Mouse (Mus musculus): Measurements from ENCODE around the gene Krtap19-3.

Gene Krtap19-3

DNA sequence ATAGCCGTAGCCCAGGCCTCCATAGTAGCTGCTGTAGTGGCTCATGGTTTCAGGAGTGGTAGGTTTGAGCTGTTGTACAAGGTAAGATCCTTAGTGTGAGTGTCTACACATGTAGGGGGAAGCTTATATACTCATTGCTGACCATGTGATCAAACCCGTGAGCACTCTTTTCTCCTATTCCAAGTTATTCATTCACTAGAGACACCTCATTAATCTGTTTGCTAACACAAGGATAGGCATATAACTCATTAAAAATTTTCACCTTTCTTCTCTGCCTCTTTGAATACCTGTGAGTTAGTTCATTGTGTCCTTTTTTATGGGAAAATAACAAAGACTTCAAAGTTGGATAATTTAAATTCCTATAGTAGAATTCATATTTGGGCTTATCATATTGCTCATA, at the start of gene Krtap19-3:
Krtap19-3 (minus strand) TSS at position 101 of the 400 bp plus-strand sequence.
- no peak for DNase-seq (ENCODE audit: low spot score)

DNA sequence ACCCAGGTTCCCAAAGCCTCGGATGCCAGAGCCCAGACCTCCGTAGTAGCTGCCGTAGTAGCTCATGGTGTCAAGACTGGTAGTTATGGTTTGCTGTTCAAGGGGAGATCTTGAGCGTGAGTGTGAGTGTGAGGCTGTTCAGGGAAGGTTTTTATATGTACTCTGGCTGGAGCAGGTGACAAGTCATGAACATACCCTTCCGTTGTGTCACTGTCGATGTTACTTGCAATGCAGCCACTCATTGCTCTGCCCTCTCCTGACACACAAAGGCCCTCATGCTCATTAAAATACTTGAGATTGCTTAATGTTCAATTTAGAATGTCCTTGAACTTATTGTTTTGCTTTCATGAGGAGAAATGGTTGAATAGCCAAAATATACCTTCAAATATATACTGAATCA, 18.5 kb upstream of the Krtap19-3 start, which contains the start of gene Krtap19-5:
Krtap19-5 (minus strand) TSS at position 101 of the 400 bp plus-strand sequence.
- no peak for DNase-seq (ENCODE audit: low spot score)

DNA sequence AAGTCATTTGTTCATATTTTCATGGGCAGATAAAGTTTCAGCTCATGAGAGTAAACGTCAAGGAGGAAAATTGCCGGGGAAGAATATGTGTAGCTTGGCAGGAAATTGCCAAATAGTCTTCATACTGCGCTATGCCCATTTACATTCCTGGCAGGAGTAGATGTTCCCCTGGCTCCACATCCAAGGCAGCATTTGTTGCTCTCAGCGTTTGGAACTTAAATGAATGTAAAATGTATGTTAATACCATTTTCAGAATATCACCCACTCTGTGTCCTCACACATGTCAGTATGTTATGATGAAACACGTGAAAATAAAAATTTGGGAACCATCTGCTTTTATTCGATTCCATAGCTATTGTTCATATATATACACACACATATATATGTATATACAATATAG, 9.0 kb upstream of the Krtap19-3 start:
- no peak for DNase-seq (ENCODE audit: low spot score)

DNA sequence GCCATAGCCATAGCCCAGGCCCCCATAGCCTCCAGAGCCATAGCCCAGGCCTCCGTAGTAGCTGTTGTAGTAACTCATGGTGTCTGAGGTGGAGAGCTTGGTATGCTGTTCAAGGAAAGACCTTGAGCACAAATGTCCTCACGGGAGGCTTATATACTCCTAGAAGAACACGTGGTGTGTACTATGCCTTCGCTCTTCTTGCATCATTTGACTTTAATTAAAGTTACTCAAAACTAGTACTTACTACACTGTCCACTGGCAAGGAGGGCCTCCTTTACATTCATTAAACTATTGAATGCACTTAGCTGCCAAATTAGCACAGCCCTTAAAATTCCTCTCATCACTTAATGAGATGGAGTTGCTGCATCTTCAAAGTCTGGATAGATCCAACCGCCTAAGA, 7.2 kb upstream of the Krtap19-3 start, which contains the start of gene Krtap19-4:
Krtap19-4 (minus strand) TSS at position 101 of the 400 bp plus-strand sequence.
- no peak for DNase-seq (ENCODE audit: low spot score)

DNA sequence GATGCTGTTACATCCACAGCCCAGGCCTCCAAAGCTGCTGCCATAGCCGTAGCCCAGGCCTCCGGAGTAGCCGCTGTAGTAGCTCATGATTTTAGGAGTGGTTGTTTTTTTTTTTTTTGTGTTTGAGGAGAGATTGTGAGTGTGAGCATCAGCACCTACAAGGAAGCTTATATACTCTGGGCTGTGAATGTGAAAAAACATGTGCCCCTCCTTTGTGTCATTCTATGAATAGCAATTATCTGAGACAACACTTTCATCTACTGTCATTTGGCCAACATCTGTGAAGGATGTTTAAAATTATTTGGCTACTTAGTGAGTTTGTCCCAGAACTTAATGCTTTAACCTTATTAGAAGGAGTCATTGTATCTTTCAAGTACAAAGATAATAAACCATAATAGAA, 3.7 kb downstream of the Krtap19-3 start, which contains the start of gene Krtap19-2:
Krtap19-2 (minus strand) TSS at position 101 of the 400 bp plus-strand sequence.
- no peak for DNase-seq (ENCODE audit: low spot score)

DNA sequence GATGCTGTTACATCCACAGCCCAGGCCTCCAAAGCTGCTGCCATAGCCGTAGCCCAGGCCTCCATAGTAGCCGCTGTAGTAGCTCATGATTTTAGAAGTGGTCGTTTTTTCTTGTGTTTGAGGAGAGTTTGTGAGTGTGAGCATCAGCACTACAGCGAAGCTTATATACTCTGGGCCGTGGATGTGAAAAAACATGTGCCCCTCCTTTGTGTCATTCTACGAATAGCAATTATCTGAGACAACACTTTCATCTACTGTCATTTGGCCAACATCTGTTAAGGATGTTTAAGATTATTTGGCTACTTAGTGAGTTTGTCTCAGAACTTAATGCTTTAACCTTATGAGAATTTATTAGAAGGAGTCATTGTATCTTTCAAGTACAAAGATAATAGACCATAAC, 8.5 kb downstream of the Krtap19-3 start, which contains the start of gene Krtap19-1:
Krtap19-1 (minus strand) TSS at position 101 of the 400 bp plus-strand sequence.
- no peak for DNase-seq (ENCODE audit: low spot score)

DNA sequence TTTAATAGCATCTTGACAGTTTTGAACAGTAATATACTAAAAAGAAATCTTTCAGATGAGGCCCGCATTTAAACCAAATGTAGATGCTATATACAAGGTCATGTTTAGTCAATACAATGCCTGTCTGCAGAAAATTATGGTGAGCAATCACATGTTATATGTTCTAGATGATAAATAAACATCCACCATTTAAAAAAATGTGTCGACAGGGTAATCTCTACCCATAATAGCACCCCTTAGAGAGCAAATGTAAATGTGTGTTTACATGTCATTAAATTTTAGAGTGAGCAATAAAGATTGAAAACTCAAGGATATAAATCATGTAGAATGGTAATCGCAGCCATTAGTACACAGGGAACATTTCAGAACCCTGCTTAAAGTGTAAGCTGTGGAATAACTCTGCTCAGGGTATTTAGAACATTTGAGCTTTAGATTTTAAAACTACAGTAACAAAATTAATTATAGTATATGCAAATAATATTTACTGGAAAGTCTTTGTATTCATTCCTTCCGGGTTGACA, 12.9 kb downstream of the Krtap19-3 start:
- no peak for DNase-seq (ENCODE audit: low spot score)

DNA sequence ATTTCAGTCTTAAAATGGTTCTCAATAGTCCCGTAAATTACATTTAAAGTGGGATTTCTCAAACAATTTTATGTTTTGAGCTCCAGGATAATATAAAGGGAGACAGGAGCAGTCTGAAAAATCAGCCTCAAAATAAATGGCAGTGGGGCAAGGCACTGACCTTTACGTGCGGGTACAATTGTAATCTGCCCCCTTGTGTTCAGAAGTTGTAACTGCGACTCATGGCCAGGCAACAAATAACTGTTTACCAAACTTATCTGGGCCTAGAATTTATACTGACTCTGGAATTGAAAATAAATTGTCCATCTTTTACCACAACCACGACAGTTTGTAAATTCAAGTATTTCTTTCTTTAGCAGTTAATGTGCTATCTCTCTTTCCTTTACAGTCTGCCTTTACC, 26.4 kb downstream of the Krtap19-3 start:
- DNase-seq (ENCODE audit: low spot score) = peak; percentile 5

DNA sequence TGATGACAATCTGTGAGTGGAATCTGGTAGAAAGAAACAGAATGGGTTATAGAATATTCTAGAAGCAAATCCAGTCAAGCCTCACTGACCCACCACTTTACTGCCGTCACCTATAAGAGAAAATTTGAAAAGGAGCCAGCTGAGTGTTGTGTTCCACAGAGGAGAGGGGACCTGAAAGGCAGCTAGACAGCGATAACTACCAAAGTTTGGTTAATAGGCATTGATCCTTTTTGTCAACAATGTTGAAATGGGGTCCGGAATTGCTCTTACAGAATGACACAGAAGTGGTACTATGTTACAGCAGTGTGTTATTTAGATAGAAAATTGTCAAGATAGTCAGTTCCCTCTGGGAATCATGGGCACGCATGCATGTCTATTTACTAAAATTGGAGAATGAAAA, 29.3 kb downstream of the Krtap19-3 start:
- DNase-seq (ENCODE audit: low spot score) = no peak

DNA sequence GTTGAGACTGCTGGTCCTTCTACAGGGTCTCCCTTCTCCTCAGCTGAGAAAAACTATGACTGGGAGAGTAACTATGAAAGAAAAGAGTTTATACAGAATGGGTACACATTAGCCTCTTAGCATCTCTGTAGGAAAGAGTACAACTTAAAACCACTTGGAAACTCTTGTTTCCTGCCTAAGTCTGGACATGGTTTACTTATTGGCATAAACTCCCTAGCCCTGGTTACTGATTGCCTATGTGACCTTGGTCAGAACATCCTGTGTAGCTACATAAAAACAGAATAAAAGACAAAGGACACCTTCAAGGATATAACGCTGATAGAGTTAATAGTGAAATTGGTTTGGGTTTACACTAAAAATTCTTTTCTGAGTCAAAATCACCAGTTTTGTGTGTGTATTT, 30.5 kb downstream of the Krtap19-3 start:
- no peak for DNase-seq (ENCODE audit: low spot score)
